Mouse (Mus musculus) kidney, embryonic 14.5 days (tissue): ENCODE data around the gene Gm10271. TPM values are rescaled to one million over a fixed set of nuclear protein-coding genes. Genes with fewer than 3 reads are reported as not detected.

Source experiments
- ATAC-seq: fragments of 200-750 bp; cut with Nextera tagmentation; 2 replicates; pipeline ENCODE4 v1.8.0; 2017; ENCODE audit warnings: moderate number of reproducible peaks, mild to moderate bottlenecking, moderate TSS enrichment, moderate library complexity; ENCODE audit not compliant: low FRiP score, low TSS enrichment
- H3K27ac ChIP-seq: fragments of 300-500 bp; sonication (generic); 2 replicates; pipeline ENCODE4 v1.5.1; 2014; ENCODE audit warnings: low read depth, mild to moderate bottlenecking, low read length, moderate library complexity, mixed read lengths
- H3K27me3 ChIP-seq: fragments of 300-500 bp; sonication (generic); 2 replicates; pipeline ENCODE4 v1.6.1; 2014; ENCODE audit warnings: mild to moderate bottlenecking, low read length; ENCODE audit not compliant: control insufficient read depth, insufficient read depth
- H3K36me3 ChIP-seq: fragments of 300-500 bp; sonication (generic); 2 replicates; pipeline ENCODE4 v1.6.1; 2014; ENCODE audit warnings: low read length, mixed read lengths; ENCODE audit not compliant: control insufficient read depth, insufficient read depth
- H3K4me1 ChIP-seq: fragments of 300-500 bp; sonication (generic); 2 replicates; pipeline ENCODE4 v1.6.1; 2014; ENCODE audit warnings: low read length, mixed read lengths; ENCODE audit not compliant: control insufficient read depth, insufficient read depth
- H3K4me2 ChIP-seq: fragments of 300-500 bp; sonication (generic); replicated peaks from 2 replicates; pipeline ENCODE4 v1.6.1; 2014; ENCODE audit warnings: low read depth, mild to moderate bottlenecking, low read length
- H3K4me3 ChIP-seq: fragments of 300-500 bp; sonication (generic); 2 replicates; pipeline ENCODE4 v1.5.1; 2014; ENCODE audit warnings: mild to moderate bottlenecking, low read length
- H3K9ac ChIP-seq: fragments of 300-500 bp; sonication (generic); 2 replicates; pipeline ENCODE4 v1.6.1; 2014; ENCODE audit warnings: low read depth, mild to moderate bottlenecking, low read length, moderate library complexity
- H3K9me3 ChIP-seq: fragments of 300-500 bp; sonication (generic); 2 replicates; pipeline ENCODE4 v1.6.1; 2016; ENCODE audit warnings: low read length; ENCODE audit not compliant: control insufficient read depth
- WGBS: fragments of 180-500 bp; shearing (Covaris S2); extraction: QIAGEN DNeasy Blood & Tissue Kit; methylation state at CpG from one replicate; pipeline ENCODE4 v1.1.7; 2014; 5-methylcytosine and 5-hydroxymethylcytosine counted together
- polyA plus RNA-seq: library from polyadenylated mRNA; unstranded; fragments of >200 nt; fragmentation: Nextera tagmentation; extraction: Ambion mirVana; gene quantifications from 2 replicates; pipeline ENCODE4 v1.2.1, GENCODE M21; 2014

Gm10271 gene
- polyA plus RNA-seq, 1 experiment from 2014 or later: not detected

- 47% methylated on average over 5 of the region's 5 CpGs for WGBS
- H3K4me2 ChIP-seq: no peak overlapping the region
- no peaks in the 10 kb centered on the region for H3K9me3 ChIP-seq
- H3K9ac ChIP-seq: no peak overlapping the region
- H3K27ac ChIP-seq: no peak overlapping the region
- H3K4me1 ChIP-seq: no peaks in the 10 kb centered on the region
- no peak for ATAC-seq
- H3K4me3 ChIP-seq: no peak overlapping the region
- no peaks in the 10 kb centered on the region for H3K36me3 ChIP-seq
- H3K27me3 ChIP-seq: no peaks in the 10 kb centered on the region
Observed at GRCm38 (mm10) chr10:116965297-116965696, 7.1 kb downstream of the Gm10271 start.

GRCm38 (mm10) chr10:116964571-116964970 lies 7.8 kb downstream of the Gm10271 start:
- no peak for ATAC-seq
- Histone ChIP-seq H3K36me3 (no peaks in the 10 kb centered on the region), H3K9ac (no peak overlapping the region), H3K4me1 (no peaks in the 10 kb centered on the region), H3K4me2 (no peak overlapping the region), H3K27me3 (no peaks in the 10 kb centered on the region), H3K4me3 (no peak overlapping the region), H3K27ac (no peak overlapping the region), H3K9me3 (no peaks in the 10 kb centered on the region)
- WGBS: 85% methylated on average over 4 of the region's 4 CpGs

- Histone ChIP-seq H3K4me3 (no peak overlapping the region), H3K4me2 (no peak overlapping the region), H3K27ac (no peak overlapping the region), H3K4me1 (no peaks in the 10 kb centered on the region), H3K9ac (no peak overlapping the region), H3K9me3 (no peaks in the 10 kb centered on the region), H3K27me3 (no peaks in the 10 kb centered on the region), H3K36me3 (no peaks in the 10 kb centered on the region)
- no peak for ATAC-seq
- 82% methylated on average over 11 of the region's 11 CpGs for WGBS
Observed at GRCm38 (mm10) chr10:116964084-116964483, 8.3 kb downstream of the Gm10271 start.

DNA sequence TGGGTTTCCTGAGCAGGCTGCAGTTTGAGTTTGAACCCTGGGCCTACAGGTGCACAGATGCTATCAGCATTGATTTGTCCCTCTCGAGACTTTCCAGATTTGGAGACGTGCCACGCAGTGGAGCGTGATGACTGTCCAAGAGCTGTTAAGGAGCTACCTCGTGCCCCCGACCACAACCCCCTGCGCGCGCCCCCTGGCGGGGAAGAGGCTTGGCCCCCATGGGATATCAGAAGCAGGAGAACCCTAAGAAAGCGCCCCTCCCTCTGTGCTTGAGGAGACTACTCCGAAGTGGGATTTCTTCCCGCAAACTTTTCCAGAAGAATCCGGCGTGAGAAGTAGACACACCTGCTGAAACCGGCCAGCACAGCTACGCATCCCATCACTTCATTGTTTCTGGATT lies 9.6 kb downstream of the Gm10271 start:
- no peaks in the 10 kb centered on the region for H3K4me1 ChIP-seq
- H3K9ac ChIP-seq: no peak overlapping the region
- WGBS: 59% methylated on average over 17 of the region's 17 CpGs
- H3K9me3 ChIP-seq: no peaks in the 10 kb centered on the region
- ATAC-seq: no peak; the same call in 1 of the 2 replicates
- H3K27ac ChIP-seq: no peak overlapping the region
- H3K27me3 ChIP-seq: no peaks in the 10 kb centered on the region
- H3K36me3 ChIP-seq: no peaks in the 10 kb centered on the region
- H3K4me2 ChIP-seq: no peak overlapping the region
- H3K4me3 ChIP-seq: no peak overlapping the region

- ATAC-seq: no peak
- Histone ChIP-seq H3K9ac (no peak overlapping the region), H3K9me3 (no peaks in the 10 kb centered on the region), H3K27me3 (no peaks in the 10 kb centered on the region), H3K27ac (no peak overlapping the region), H3K4me2 (no peak overlapping the region), H3K4me1 (peaks cover 3% of the 10 kb centered on the region; the same call in 1 of the 2 replicates), H3K4me3 (no peak overlapping the region), H3K36me3 (no peaks in the 10 kb centered on the region)
- WGBS: 67% methylated on average over 14 of the region's 14 CpGs
Observed at GRCm38 (mm10) chr10:116962152-116962551, 10.3 kb downstream of the Gm10271 start.

- 7% methylated on average over 5 of the region's 5 CpGs for WGBS
Observed at GRCm38 (mm10) chr10:116957867-116958551, 14.4 kb downstream of the Gm10271 start.

DNA sequence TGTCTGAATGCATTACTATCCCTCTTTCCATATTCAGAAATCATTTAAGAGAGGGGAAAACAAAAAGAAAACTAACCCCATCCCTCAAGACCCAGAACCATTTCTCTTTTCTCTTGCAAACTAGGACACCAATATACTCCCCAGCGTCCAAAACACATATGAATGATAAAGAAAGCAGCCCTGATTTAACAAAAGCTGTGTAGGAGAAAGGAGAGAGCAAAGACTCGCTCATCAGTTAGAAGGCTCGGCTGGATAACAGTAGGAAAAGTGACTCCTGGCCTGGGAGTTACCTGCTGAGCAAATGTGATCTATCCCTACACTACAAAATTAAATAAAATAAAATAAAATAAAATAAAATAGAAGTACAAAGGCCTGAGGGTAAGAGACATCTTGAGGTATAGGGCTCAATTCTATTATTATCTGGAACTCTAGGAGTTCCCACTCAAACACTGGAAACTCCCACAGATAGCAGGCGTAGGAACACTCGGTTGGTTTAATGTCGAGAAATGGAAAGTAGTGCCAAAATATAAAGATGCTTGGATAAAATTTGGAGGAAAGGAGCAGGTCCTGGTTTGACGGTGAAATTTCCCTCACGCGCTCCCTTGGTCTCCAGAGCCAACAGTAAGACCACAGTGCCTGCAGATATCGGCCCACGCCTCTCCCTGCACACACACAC lies 15.8 kb downstream of the Gm10271 start:
- Histone ChIP-seq H3K9ac (no peak overlapping the region), H3K4me3 (no peak overlapping the region), H3K4me2 (no peak overlapping the region), H3K4me1 (peaks cover 3% of the 10 kb centered on the region; the same call in 1 of the 2 replicates), H3K27me3 (no peaks in the 10 kb centered on the region), H3K9me3 (0 out of 2 replicates have a peak, but pooled peaks cover 7% of the 10 kb centered on the region), H3K36me3 (no peaks in the 10 kb centered on the region), H3K27ac (no peak overlapping the region)
- no peak for ATAC-seq
- WGBS: 95% methylated on average over 11 of the region's 11 CpGs

More at GRCm38 (mm10) chr10:116957867-116958551, 14.4 kb downstream of the Gm10271 start:
- Histone ChIP-seq H3K4me3 (no peak overlapping the region), H3K36me3 (no peaks in the 10 kb centered on the region), H3K9me3 (0 out of 2 replicates have a peak, but pooled peaks cover 4% of the 10 kb centered on the region), H3K9ac (no peak overlapping the region), H3K4me1 (peaks cover 3% of the 10 kb centered on the region; the same call in 1 of the 2 replicates), H3K27me3 (no peaks in the 10 kb centered on the region), H3K4me2 (no peak overlapping the region), H3K27ac (peak overlapping the region; percentile 25; the same call in 1 of the 2 replicates)
- ATAC-seq: peak; percentile 77; the same call in 1 of the 2 replicates

DNA sequence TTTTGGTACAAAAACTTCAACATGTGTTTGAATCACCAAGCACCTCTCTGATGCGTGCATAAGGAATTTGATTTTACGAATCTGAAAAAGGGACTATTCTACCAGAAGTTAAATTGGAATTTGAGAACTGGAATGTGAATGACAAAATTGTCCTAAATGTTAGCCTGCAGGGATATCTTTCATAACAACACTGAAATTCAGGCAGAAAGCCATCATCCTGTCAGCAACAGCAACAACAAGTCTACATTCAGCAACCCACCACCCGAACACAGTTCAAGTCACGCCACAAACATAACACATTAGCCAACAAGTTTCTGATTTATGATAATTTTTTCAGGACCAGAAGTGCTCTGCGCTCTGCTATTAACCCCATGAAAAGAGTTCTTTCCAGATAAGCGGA lies 17.2 kb downstream of the Gm10271 start:
- H3K9me3 ChIP-seq: 0 out of 2 replicates have a peak, but pooled peaks cover 7% of the 10 kb centered on the region
- H3K4me3 ChIP-seq: no peak overlapping the region
- H3K4me1 ChIP-seq: peaks cover 3% of the 10 kb centered on the region; the same call in 1 of the 2 replicates
- no peaks in the 10 kb centered on the region for H3K27me3 ChIP-seq
- no peak overlapping the region for H3K9ac ChIP-seq
- WGBS: 93% methylated on average over 6 of the region's 6 CpGs
- H3K27ac ChIP-seq: no peak overlapping the region
- ATAC-seq: no peak
- no peak overlapping the region for H3K4me2 ChIP-seq
- H3K36me3 ChIP-seq: no peaks in the 10 kb centered on the region

GRCm38 (mm10) chr10:116950886-116951285 lies 21.5 kb downstream of the Gm10271 start:
- H3K9me3 ChIP-seq: 0 out of 2 replicates have a peak, but pooled peaks cover 7% of the 10 kb centered on the region
- no peak for ATAC-seq
- no peaks in the 10 kb centered on the region for H3K36me3 ChIP-seq
- peak overlapping the region; percentile 90 for H3K4me3 ChIP-seq
- peak overlapping the region; percentile 60 for H3K4me2 ChIP-seq
- H3K4me1 ChIP-seq: 0 out of 2 replicates have a peak, but pooled peaks cover 6% of the 10 kb centered on the region
- 19% methylated on average over 5 of the region's 5 CpGs for WGBS
- no peaks in the 10 kb centered on the region for H3K27me3 ChIP-seq
- H3K27ac ChIP-seq: no peak overlapping the region
- H3K9ac ChIP-seq: 0 out of 2 replicates have a peak overlapping the region, but pooled peaks have one; percentile 90
